Mouse (Mus musculus): ENCODE measurements at regions not wholly inside any gene's neighbourhood (a gene's known extent, or its start where the extent isn't known, plus 50 kb on each side); places are given as distances from the start of the nearest gene placed in this dataset.

GRCm38 (mm10) chr9:83716101-83716763 lies 89.8 kb downstream of the Elovl4 start:
- no peak overlapping the region for H3K9ac ChIP-seq
- H3K27me3 ChIP-seq (ENCODE audit: insufficient read depth, low read length) = no peaks in the 10 kb centered on the region
- H3K9me3 ChIP-seq (ENCODE audit: low read depth, low read length) = no peaks in the 10 kb centered on the region
- no peak for TF ChIP-seq CTCF (IDR thresholded peaks at IDR 0.05; ENCODE audit: low read depth)
- no peak overlapping the region for H3K4me3 ChIP-seq (ENCODE audit: low read depth, low read length)
- ATAC-seq (ENCODE audit: insufficient read depth) = peak; percentile 89; the same call in 1 of the 2 replicates
- 0 out of 2 replicates have a peak, but pooled peaks cover 3% of the 10 kb centered on the region for H3K4me1 ChIP-seq (ENCODE audit: insufficient read depth)
- H3K4me2 ChIP-seq = no peak overlapping the region
- H3K36me3 ChIP-seq (ENCODE audit: insufficient read depth) = no peaks in the 10 kb centered on the region
- 32% methylated on average over 5 of the region's 5 CpGs for WGBS
- H3K27ac ChIP-seq (ENCODE audit: low read depth) = no peak overlapping the region
- peak; percentile 58 for DNase-seq

GRCm38 (mm10) chr9:83707361-83707760 lies 98.7 kb downstream of the Elovl4 start:
- no peaks in the 10 kb centered on the region for H3K4me1 ChIP-seq (ENCODE audit: insufficient read depth)
- no peaks in the 10 kb centered on the region for H3K27me3 ChIP-seq (ENCODE audit: insufficient read depth, low read length)
- no peak overlapping the region for H3K4me2 ChIP-seq
- H3K4me3 ChIP-seq (ENCODE audit: low read depth, low read length) = no peak overlapping the region
- no peak overlapping the region for H3K27ac ChIP-seq (ENCODE audit: low read depth)
- no peak for TF ChIP-seq CTCF (IDR thresholded peaks at IDR 0.05; ENCODE audit: low read depth)
- ATAC-seq (ENCODE audit: insufficient read depth) (no peak), DNase-seq (no peak)
- H3K9ac ChIP-seq = no peak overlapping the region
- WGBS = 51% methylated on average over 3 of the region's 3 CpGs
- no peaks in the 10 kb centered on the region for H3K9me3 ChIP-seq (ENCODE audit: low read depth, low read length)
- no peaks in the 10 kb centered on the region for H3K36me3 ChIP-seq (ENCODE audit: insufficient read depth)

GRCm38 (mm10) chr9:83706071-83706470 lies 100.0 kb downstream of the Elovl4 start:
- Histone ChIP-seq H3K4me3 (ENCODE audit: low read depth, low read length) (no peak overlapping the region), H3K4me1 (ENCODE audit: insufficient read depth) (no peaks in the 10 kb centered on the region), H3K36me3 (ENCODE audit: insufficient read depth) (no peaks in the 10 kb centered on the region), H3K9ac (no peak overlapping the region), H3K27ac (ENCODE audit: low read depth) (no peak overlapping the region), H3K9me3 (ENCODE audit: low read depth, low read length) (no peaks in the 10 kb centered on the region), H3K4me2 (no peak overlapping the region), H3K27me3 (ENCODE audit: insufficient read depth, low read length) (no peaks in the 10 kb centered on the region)
- TF ChIP-seq CTCF (IDR thresholded peaks at IDR 0.05; ENCODE audit: low read depth) = no peak
- no peak for ATAC-seq (ENCODE audit: insufficient read depth)
- WGBS = 61% methylated on average over 6 of the region's 6 CpGs
- no peak for DNase-seq

GRCm38 (mm10) chr9:83704186-83704585 lies 101.9 kb downstream of the Elovl4 start:
- H3K9me3 ChIP-seq (ENCODE audit: low read depth, low read length) = no peaks in the 10 kb centered on the region
- H3K27me3 ChIP-seq (ENCODE audit: insufficient read depth, low read length) = no peaks in the 10 kb centered on the region
- H3K27ac ChIP-seq (ENCODE audit: low read depth) = no peak overlapping the region
- H3K4me2 ChIP-seq = no peak overlapping the region
- H3K4me3 ChIP-seq (ENCODE audit: low read depth, low read length) = no peak overlapping the region
- H3K36me3 ChIP-seq (ENCODE audit: insufficient read depth) = no peaks in the 10 kb centered on the region
- H3K4me1 ChIP-seq (ENCODE audit: insufficient read depth) = no peaks in the 10 kb centered on the region
- TF ChIP-seq CTCF (IDR thresholded peaks at IDR 0.05; ENCODE audit: low read depth) = no peak
- ATAC-seq (ENCODE audit: insufficient read depth) = no peak
- DNase-seq = no peak
- H3K9ac ChIP-seq = no peak overlapping the region

GRCm38 (mm10) chr9:83700916-83701315 lies 105.2 kb downstream of the Elovl4 start:
- DNase-seq = no peak
- no peak overlapping the region for H3K9ac ChIP-seq
- ATAC-seq (ENCODE audit: insufficient read depth) = no peak
- no peak overlapping the region for H3K4me3 ChIP-seq (ENCODE audit: low read depth, low read length)
- H3K27me3 ChIP-seq (ENCODE audit: insufficient read depth, low read length) = no peaks in the 10 kb centered on the region
- no peak overlapping the region for H3K4me2 ChIP-seq
- H3K36me3 ChIP-seq (ENCODE audit: insufficient read depth) = no peaks in the 10 kb centered on the region
- no peaks in the 10 kb centered on the region for H3K4me1 ChIP-seq (ENCODE audit: insufficient read depth)
- no peaks in the 10 kb centered on the region for H3K9me3 ChIP-seq (ENCODE audit: low read depth, low read length)
- 89% methylated on average over 7 of the region's 7 CpGs for WGBS
- no peak overlapping the region for H3K27ac ChIP-seq (ENCODE audit: low read depth)
- no peak for TF ChIP-seq CTCF (IDR thresholded peaks at IDR 0.05; ENCODE audit: low read depth)

- Histone ChIP-seq H3K36me3 (ENCODE audit: insufficient read depth) (no peaks in the 10 kb centered on the region), H3K4me2 (no peak overlapping the region), H3K9ac (no peak overlapping the region), H3K4me3 (ENCODE audit: low read depth, low read length) (no peak overlapping the region), H3K27ac (ENCODE audit: low read depth) (no peak overlapping the region), H3K9me3 (ENCODE audit: low read depth, low read length) (no peaks in the 10 kb centered on the region), H3K4me1 (ENCODE audit: insufficient read depth) (no peaks in the 10 kb centered on the region), H3K27me3 (ENCODE audit: insufficient read depth, low read length) (no peaks in the 10 kb centered on the region)
- TF ChIP-seq CTCF (IDR thresholded peaks at IDR 0.05; ENCODE audit: low read depth) = no peak
- ATAC-seq (ENCODE audit: insufficient read depth) = no peak
- WGBS = 73% methylated on average over 7 of the region's 7 CpGs
- DNase-seq = no peak
These were observed 106.0 kb downstream of the Elovl4 start for GRCm38 (mm10) chr9:83700056-83700455.

GRCm38 (mm10) chr9:83691332-83692198 lies 114.5 kb downstream of the Elovl4 start:
- H3K4me2 ChIP-seq = peak overlapping the region; percentile 50
- H3K27me3 ChIP-seq (ENCODE audit: insufficient read depth, low read length) = no peaks in the 10 kb centered on the region
- no peak overlapping the region for H3K9ac ChIP-seq
- no peaks in the 10 kb centered on the region for H3K9me3 ChIP-seq (ENCODE audit: low read depth, low read length)
- H3K4me1 ChIP-seq (ENCODE audit: insufficient read depth) = 0 out of 2 replicates have a peak, but pooled peaks cover 7% of the 10 kb centered on the region
- DNase-seq = peak; percentile 93
- no peak overlapping the region for H3K27ac ChIP-seq (ENCODE audit: low read depth)
- ATAC-seq (ENCODE audit: insufficient read depth) = peak; percentile 80
- peak overlapping the region; percentile 18; the same call in 1 of the 2 replicates for H3K4me3 ChIP-seq (ENCODE audit: low read depth, low read length)
- 18% methylated on average over 24 of the region's 24 CpGs for WGBS
- peak; percentile 76 for TF ChIP-seq CTCF (IDR thresholded peaks at IDR 0.05; ENCODE audit: low read depth)
- H3K36me3 ChIP-seq (ENCODE audit: insufficient read depth) = no peaks in the 10 kb centered on the region
